Mouse (Mus musculus) left cerebral cortex, adult 18-20 months (tissue): Measurements from ENCODE around the gene Ubxn1. TPM values are rescaled to one million over a fixed set of nuclear protein-coding genes. Genes with fewer than 3 reads are reported as not detected.
"Not testable (repeated sequence)": the region's sequence is repeated elsewhere in the genome, so short reads cannot be mapped to it uniquely, and the experiment has no call there.

ENCODE experiments used
- DNase-seq, 2 experiments: peaks; one replicate each; pipeline ENCODE4 v3.0.0; 2021 to 2022; ENCODE audit warnings: low spot score in 2 of 2, mixed read lengths in 1 of 2
- microRNA-seq, 2 experiments: library from miRNA; unstranded; fragments of <30 nt; microRNA quantifications; one replicate each; pipeline ENCODE4 v1.2.0; 2021
- total RNA-seq, 2 experiments: library from RNA; stranded (reverse); gene quantifications; 2 replicates each; pipeline ENCODE4 v1.2.3; 2021

The Ubxn1 gene
- total RNA-seq, 2 experiments from 2014 or later, result 91.4 to 96.7 TPM

DNA sequence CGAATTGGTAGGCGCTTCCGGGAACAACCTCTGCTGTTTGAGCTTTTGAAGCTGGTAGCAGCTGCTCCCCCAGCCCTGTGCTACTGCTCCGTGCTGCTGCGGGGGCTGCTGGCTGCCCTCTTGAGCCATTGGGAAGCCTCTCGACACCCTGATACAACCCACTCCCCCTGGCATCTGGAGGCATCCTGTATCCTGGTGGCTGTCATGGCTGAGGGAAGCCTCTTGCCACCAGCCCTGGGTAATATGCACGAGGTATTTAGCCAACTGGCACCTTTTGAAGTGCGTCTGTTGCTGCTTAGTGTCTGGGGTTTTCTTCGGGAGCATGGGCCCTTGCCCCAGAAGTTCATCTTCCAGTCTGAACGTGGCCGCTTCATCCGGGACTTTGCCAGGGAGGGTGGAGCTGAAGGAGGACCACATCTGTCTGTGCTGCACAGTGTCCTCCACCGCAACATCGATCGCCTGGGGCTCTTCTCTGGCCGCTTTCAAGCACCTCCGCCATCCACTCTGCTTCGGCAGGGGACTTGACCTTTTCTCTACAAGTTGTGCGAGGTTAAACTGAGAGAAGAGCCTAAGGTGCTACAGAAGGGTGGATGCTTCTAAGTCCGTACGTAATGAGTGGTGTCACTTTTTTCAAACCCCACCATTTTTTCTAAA lies 26.0 kb downstream of the Ubxn1 start:
- DNase-seq, result not testable (repeated sequence)

DNA sequence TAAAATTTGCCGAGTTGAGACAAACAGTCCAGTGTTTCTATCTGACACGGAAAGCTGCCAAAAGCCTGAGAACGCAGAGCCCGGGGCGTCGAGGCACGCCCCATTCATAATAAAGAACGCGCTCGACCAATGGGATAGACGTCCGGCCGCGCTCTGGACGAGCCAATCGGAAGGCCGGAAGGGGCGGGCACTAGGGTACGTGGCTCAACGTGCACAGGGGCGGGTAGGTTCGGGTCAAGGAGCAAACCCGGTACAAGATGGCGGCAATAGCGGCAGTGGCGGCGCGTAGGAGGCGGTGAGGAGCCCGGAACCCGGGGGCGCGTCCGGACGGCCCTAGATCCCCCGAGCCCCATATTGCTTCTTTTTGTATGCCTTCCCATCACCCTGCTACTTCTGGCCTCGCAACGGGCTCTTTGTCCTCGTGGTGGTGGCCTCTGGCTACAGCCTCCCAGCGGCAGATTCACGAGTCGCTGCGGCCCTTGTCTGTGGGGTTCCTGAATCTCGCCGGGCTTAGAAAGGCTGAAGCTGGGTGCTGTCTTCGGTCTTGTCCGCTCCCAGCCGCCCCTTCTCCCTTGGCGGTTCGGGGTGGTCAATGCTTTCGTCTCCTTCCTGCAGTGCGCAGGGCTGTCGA lies 26.7 kb downstream of the Ubxn1 start, which contains the start of gene Ganab:
Gene Ganab (plus strand): TSS at position 207 of the 631 bp plus-strand sequence.
- peak; percentile 95 to 99 for DNase-seq

DNA sequence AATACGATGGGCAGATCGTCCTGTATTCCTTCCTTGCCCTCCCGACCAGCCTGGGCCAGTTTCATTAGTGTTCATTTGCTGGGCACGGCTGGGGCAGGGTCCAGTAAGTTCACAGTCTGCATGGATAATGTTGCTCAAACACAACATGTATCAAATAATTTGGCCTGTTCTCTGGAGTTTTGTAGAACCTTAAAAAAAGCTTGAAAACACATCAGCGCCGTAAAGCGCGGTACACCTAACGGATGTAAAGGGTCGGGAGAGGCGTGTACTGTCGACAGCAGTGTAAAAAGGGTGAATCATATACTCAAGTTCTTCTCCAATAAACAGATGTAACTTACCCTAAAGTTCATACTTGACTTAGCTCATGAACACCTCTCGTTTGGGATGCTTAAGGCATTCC lies 27.3 kb downstream of the Ubxn1 start:
- DNase-seq, result no peak

DNA sequence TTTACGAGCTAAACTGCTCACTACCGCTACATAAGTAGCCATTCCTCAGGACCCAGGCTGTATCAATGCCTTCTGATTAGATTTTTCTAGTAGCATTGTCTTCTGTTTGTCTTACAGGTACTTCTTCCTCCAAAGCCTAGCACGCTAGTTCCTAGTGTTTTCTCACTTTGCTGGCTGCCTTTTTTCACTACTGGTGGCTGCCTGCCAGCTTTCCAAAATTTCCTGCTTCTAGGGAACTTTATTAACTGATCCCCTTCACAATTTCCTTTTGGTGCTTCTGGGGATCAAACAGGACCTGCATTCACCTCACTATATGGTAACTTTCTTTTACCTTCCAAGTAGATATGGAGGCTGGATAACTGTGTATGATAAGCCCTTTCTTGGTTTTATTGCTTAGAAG lies 27.8 kb downstream of the Ubxn1 start:
- no peak for DNase-seq

DNA sequence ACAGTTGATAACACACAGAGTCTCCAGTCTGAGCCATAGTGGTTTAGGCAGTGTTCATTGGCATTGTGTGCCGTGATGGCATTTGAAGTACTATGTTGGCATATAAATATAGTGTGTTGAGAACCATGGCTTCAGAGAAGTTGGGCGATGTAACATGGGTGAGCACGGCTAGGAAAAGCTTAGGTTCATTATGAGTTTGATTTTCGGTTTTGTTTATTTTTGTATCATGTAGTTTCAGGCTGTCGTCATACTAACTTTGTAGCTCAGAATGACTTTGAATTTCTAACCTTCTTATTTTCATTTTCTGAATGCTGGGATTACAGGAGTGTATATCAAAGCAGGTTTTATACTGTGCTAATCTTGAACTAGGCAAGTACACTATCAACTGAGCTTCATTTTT lies 32.1 kb downstream of the Ubxn1 start:
- DNase-seq, result no peak

DNA sequence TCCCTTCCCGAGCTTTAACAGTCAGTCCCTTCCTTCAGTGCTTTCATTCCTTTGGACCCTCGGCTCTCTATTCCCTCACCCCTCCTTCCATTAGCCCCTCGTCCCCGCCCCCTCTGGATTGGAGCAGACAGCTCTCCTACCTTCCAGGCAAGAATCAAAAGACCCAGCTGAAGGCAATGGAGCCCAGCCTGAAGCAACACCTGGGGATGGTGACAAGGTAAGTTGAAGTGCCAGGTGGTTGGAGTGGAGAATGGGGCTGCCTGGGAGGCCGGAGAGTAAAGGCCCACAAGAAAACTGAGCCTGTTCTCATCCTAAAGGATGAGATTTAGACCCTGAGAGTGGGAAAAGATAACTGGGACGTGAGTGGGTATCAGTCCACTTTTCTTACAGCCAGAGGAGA lies 37.2 kb downstream of the Ubxn1 start:
- no peak for DNase-seq

DNA sequence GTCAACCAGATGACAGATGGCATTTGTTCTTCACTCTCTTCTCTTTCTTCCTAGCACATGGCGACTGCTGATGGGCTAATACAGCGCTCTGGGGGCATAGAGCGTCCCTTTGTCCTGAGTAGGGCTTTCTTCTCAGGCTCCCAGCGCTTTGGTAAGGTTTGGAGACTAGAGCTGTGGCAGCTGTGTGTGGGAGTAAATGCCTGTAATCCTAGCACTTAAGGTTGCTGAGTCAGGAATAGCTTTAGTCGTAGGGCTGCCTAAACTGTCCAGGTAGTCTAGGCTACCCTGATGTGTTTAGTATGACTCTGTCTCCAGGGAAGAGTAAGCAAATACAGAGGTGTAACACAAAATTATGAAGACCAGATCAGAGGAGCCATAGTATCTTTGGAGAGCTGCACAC lies 40.5 kb downstream of the Ubxn1 start:
- peak in 1 of 2 experiments; percentile 53 for DNase-seq

DNA sequence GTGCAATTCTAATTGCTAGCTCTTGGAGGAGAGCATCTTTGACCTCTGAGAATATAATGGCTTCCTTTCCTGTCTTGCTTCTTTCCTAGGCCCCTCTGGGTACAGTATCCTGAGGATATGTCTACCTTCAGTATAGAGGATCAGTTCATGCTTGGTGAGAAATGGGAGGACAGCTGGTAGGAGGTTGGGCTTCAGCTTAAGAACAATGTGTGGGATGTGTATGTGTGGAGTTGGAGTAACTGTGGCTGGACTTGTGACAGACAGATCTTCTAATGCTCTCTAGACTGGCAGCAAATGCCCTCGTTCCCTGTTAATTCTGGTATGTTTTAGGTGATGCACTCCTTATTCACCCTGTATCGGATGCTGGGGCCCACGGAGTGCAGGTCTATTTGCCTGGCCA lies 42.9 kb downstream of the Ubxn1 start:
- peak in 1 of 2 experiments; percentile 54 for DNase-seq

DNA sequence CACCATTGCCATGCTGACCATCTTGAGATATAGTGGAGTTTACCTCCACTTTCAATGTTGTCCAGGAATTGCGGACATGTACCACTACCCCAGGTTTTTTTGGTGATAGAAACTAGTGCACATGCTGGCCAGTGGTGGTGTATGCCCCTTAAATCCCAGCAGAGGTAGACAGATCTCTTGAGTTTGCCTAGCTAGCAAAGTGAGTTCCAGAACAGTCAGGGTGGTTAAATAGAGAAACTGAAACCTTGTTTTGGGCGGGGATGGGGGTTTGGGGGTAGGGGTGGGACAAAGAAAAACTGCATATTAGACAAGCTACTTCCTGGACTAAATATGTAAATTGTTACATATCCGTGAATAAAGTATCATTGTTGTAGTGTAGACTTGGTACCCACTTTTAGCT lies 47.7 kb downstream of the Ubxn1 start:
- DNase-seq, result no peak

DNA sequence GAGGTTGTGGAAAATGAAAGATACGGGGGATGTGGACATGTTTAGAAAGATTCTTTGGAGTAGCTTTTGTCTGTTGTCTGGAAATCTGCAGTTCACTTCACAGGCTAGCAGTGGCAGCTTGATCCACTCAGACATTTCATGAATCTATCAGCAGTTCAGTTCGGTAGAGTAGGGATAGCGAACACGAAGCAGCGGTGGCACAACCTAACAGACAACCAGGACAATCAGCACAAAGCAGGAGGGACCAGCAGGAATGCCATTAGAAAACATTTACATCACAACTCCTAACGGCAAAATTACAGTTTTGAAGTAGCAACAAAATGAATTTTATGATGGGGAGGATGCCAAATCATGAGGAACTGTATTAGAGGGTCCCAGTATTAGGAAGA lies 48.4 kb downstream of the Ubxn1 start:
- no peak for DNase-seq

DNA sequence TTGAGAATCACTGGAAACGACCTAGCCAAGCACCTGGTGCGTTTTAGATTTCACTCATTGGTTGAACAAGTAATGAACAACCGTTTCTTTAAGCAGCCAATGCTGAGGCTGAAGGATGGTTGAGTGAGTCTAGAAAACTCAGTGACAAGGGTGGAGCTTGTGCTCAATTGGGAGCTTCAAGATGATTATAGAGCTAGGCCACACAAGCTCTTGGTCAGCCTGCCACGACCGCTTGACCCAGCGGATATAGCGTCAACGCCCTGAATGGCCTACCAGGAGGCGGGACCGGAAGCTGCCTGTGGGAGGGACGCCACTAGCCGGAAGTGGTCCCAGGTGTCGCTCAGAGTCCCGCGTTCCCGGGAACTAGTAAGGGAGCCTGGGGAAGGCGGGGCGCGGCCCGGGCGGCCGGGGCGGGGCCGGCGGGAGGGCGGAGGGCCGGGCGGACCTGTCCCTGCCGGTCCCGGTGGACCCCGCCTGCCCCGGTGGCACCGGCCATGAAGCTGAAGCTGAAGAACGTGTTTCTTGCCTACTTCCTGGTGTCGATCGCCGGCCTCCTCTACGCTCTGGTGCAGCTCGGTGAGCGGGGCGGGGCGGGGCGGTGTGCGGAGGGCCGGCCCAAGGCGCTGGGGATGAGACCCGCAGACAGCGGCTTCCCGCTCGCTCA lies 48.9 kb downstream of the Ubxn1 start, which contains the start of gene B3gat3:
Gene B3gat3 (plus strand): TSS at position 302 of the 664 bp plus-strand sequence.
- peak; percentile 95 to 96 for DNase-seq

DNA sequence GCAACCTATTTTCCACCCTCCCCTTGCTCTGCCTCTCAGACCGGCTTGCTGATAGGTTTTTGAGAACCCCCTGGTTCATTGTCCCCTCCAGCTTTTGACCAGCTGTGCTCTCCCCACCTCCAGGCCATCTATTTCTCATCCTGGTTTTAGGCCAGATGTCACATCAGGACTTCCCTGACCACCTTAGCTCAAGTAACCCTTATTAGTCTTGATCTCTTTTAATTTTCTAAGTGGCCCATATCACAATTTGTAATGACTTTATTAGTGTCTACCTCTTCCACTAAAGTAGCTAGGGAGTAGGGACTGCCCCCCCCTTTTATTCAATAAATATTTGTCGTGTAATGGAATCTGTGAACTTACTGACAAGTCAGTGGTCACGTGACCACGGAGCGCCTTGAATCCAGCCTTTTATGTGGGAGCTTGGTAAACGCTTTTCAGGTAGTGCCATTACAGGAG lies 49.6 kb downstream of the Ubxn1 start:
- DNase-seq, result no peak

DNA sequence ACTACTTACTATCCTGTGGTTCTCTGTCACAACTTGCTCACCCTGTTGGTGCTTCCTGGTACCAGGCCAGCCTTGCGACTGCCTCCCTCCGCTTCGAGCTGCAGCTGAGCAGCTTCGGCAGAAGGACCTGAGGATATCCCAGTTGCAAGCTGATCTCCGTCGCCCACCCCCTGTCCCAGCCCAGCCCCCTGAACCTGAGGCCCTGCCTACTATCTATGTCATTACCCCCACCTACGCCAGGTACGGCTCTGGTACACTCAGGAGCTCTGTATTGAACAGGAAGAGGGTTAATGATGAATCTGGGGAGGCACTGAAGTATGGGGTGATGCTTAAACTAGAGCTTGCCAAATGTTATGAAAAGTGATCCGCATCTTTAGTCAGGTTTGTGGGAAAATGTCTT lies 50.4 kb downstream of the Ubxn1 start:
- DNase-seq, result no peak

Small RNA genes lying within 50 kb of the gene (microRNA-seq; reads per million reads assigned to microRNA genes)
- 0.25 to 0.42 reads per million in 2 experiments for gene Mir5136

Other genes with a start within 250 kb of the Ubxn1 start
- 100 to 1,000 TPM; 141 to 144 TPM for gene Chrm1, start 207.7 kb upstream of the Ubxn1 start, total RNA-seq
- gene Slc3a2, start 148.1 kb upstream of the Ubxn1 start, total RNA-seq, result 100 to 1,000 TPM; 148 to 152 TPM
- 10 to 100 TPM; 46.9 to 50.5 TPM for gene Wdr74, start 135.7 kb upstream of the Ubxn1 start, total RNA-seq
- gene 1700092M07Rik, start 130.8 kb upstream of the Ubxn1 start, total RNA-seq, result 1 to 10 TPM in 1 of 2 experiments, under 1 TPM in 1; 0.94 to 1.5 TPM
- gene Stx5a, start 130.1 kb upstream of the Ubxn1 start, total RNA-seq, result 10 to 100 TPM; 70.1 to 72.7 TPM
- gene Nxf1, start 114.4 kb upstream of the Ubxn1 start, total RNA-seq, result 10 to 100 TPM; 78.1 to 88.5 TPM
- 10 to 100 TPM; 57.3 to 63.7 TPM for gene Tmem223, start 100.5 kb upstream of the Ubxn1 start, total RNA-seq
- 1 to 10 TPM; 7.6 to 7.8 TPM for gene Tmem179b, start 97.0 kb upstream of the Ubxn1 start, total RNA-seq
- 10 to 100 TPM; 13.7 to 15.9 TPM for gene Taf6l, start 85.1 kb upstream of the Ubxn1 start, total RNA-seq
- 100 to 1,000 TPM; 106 to 107 TPM for gene Polr2g, start 72.9 kb upstream of the Ubxn1 start, total RNA-seq
- gene Zbtb3, start 68.9 kb upstream of the Ubxn1 start, total RNA-seq, result 1 to 10 TPM; 5.5 to 6.0 TPM
- gene Ttc9c, start 52.2 kb upstream of the Ubxn1 start, total RNA-seq, result 10 to 100 TPM; 38.7 to 42.4 TPM
- gene Hnrnpul2, start 51.5 kb upstream of the Ubxn1 start, total RNA-seq, result 100 to 1,000 TPM; 123 to 127 TPM
- gene AC129217.1, start 41.7 kb upstream of the Ubxn1 start, total RNA-seq, result 1 to 10 TPM in 1 of 2 experiments, not detected in 1; 2.3 TPM
- 100 to 1,000 TPM in 1 of 2 experiments, 10 to 100 TPM in 1; 98.1 to 112 TPM for gene Bscl2, start 34.0 kb upstream of the Ubxn1 start, total RNA-seq
- gene Gng3, start 32.3 kb upstream of the Ubxn1 start, total RNA-seq, result 100 to 1,000 TPM; 181 to 184 TPM
- 1 to 10 TPM; 1.2 to 1.7 TPM for gene Lrrn4cl, start 20.7 kb upstream of the Ubxn1 start, total RNA-seq
- 10 to 100 TPM; 29.7 to 37.1 TPM for gene Uqcc3, start 9.4 kb downstream of the Ubxn1 start, total RNA-seq
- 1 to 10 TPM; 8.2 TPM for gene Lbhd1, start 12.2 kb downstream of the Ubxn1 start, total RNA-seq
- not detected for gene Gm49403, start 12.4 kb downstream of the Ubxn1 start, total RNA-seq
- gene 1810009A15Rik, start 17.4 kb downstream of the Ubxn1 start, total RNA-seq, result 10 to 100 TPM; 20.2 to 23.0 TPM
- 1 to 10 TPM; 2.1 to 3.8 TPM for gene Gm49416, start 17.4 kb downstream of the Ubxn1 start, total RNA-seq
- gene Ints5, start 21.5 kb downstream of the Ubxn1 start, total RNA-seq, result 10 to 100 TPM; 23.9 to 24.6 TPM
- gene Ganab, start 26.6 kb downstream of the Ubxn1 start, total RNA-seq, result 10 to 100 TPM; 93.2 to 93.8 TPM
- 100 to 1,000 TPM; 188 to 189 TPM for gene B3gat3, start 48.9 kb downstream of the Ubxn1 start, total RNA-seq
- 1 to 10 TPM; 6.4 to 7.6 TPM for gene Rom1, start 57.9 kb downstream of the Ubxn1 start, total RNA-seq
- 10 to 100 TPM in 1 of 2 experiments, 1 to 10 TPM in 1; 9.0 to 11.5 TPM for gene Eml3, start 58.1 kb downstream of the Ubxn1 start, total RNA-seq
- gene Mta2, start 70.4 kb downstream of the Ubxn1 start, total RNA-seq, result 10 to 100 TPM; 49.6 to 49.8 TPM
- 10 to 100 TPM; 22.5 to 23.7 TPM for gene Tut1, start 82.4 kb downstream of the Ubxn1 start, total RNA-seq
- gene Eef1g, start 95.5 kb downstream of the Ubxn1 start, total RNA-seq, result 100 to 1,000 TPM; 251 to 256 TPM
- 10 to 100 TPM; 18.6 to 23.5 TPM for gene Ahnak, start 117.8 kb downstream of the Ubxn1 start, total RNA-seq
- gene Scgb1a1, start 216.5 kb downstream of the Ubxn1 start, total RNA-seq, result not detected